Mouse (Mus musculus): ENCODE results near the gene Clba1.

DNA sequence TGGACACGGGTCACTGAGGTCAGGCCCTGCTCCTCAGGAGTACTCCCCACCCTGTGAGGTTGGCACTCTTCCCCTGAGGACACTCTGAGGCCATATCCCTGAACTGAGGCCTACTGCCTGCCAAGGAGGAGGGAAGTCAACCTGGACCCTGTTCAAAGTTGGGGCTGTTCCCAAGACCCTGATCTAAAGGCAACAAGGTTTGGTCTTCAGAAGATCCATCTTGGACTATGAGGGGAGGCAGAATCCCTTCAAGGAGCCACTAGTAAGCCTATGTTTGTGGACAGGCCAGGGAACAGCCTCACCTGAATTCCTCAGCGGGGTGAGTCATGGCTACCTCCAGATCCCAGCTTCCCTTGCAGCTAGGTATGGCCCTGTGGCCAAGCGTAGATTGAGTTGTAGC lies 49.3 kb upstream of the Clba1 start:
- TF ChIP-seq POLR2A (IDR thresholded peaks at IDR 0.05; ENCODE audit: low read depth, low read length): no peak
- TF ChIP-seq CTCF (conservative IDR thresholded peaks at IDR 0.05; ENCODE audit: insufficient read depth, insufficient read length, low read depth, low read length): no peak
